Mouse (Mus musculus) bone marrow, adult 2 months (tissue): Measurements from ENCODE around the gene Sox6.

Experiments used
- CTCF ChIP-seq: fragments of 200-500 bp; IDR thresholded peaks from 2 replicates; pipeline ENCODE4 v1.5.1; 2011; ENCODE audit warnings: low read length, control low read depth; ENCODE audit not compliant: control insufficient read depth, insufficient read depth
- POLR2A ChIP-seq: fragments of 200-500 bp; IDR thresholded peaks from 2 replicates; pipeline ENCODE4 v1.6.1; 2011; ENCODE audit warnings: low read depth, mild to moderate bottlenecking, control low read depth, low read length, borderline replicate concordance; ENCODE audit not compliant: control insufficient read depth

- TF ChIP-seq POLR2A: no peak
- TF ChIP-seq CTCF: no peak
Measured at GRCm38 (mm10) chr7:115829756-115830155, 208.8 kb downstream of the Sox6 start.
